9 mouse cellular contexts compared by ENCODE assay signal in genomic region chr3:83054759-83055158, GRCm38 (mm10). TPM values are rescaled to one million over a fixed set of nuclear protein-coding genes. Genes with fewer than 3 reads are reported as not detected.
DNase-seq lines count a peak whose midpoint lies in the region; ATAC-seq and TF ChIP-seq lines count a peak whose summit lies in the region.
"Had no signal": no experiment of that assay in that cellular context is flagged by ENCODE, and none has a peak within 500 bp of the region (broad histone marks: within the 10 kb centered on the region; RNA-seq: fewer than 3 reads in every experiment).

No protein-coding gene starts in this region.

- peaks cover 25% of the 10 kb centered on the region for H3K36me3 ChIP-seq in heart, embryonic 12.5 days
- H3K36me3 ChIP-seq in E14TG2a.4 (ENCODE audit: insufficient read depth, low read length), result peaks cover 26% of the 10 kb centered on the region
- H3K36me3 ChIP-seq in forebrain, embryonic 15.5 days, result peaks cover 21% of the 10 kb centered on the region
- H3K36me3 ChIP-seq in liver, postnatal 0 days (replicated peaks; ENCODE audit: insufficient read depth, low read length), result peaks cover 22% of the 10 kb centered on the region

- H3K4me1 ChIP-seq in heart, embryonic 12.5 days (replicated peaks), result peaks cover 9% of the 10 kb centered on the region
- peaks cover 18% of the 10 kb centered on the region for H3K4me1 ChIP-seq in E14TG2a.4 (replicated peaks; ENCODE audit: low read depth, low read length)
- peaks cover 12% of the 10 kb centered on the region for H3K4me1 ChIP-seq in forebrain, embryonic 15.5 days
- peaks cover 9% of the 10 kb centered on the region for H3K4me1 ChIP-seq in liver, postnatal 0 days (ENCODE audit: insufficient read depth)

- H3K4me2 ChIP-seq in heart, embryonic 12.5 days, result peak overlapping the region; percentile 92
- H3K4me2 ChIP-seq in forebrain, embryonic 15.5 days (replicated peaks), result peak overlapping the region; percentile 39
- H3K4me2 ChIP-seq in liver, postnatal 0 days (ENCODE audit: low read depth, low read length), result peak overlapping the region; percentile 83

- 23% methylated on average over 13 of the region's 13 CpGs for WGBS in heart, embryonic 12.5 days
- 39% methylated on average over 13 of the region's 13 CpGs for WGBS in forebrain, embryonic 15.5 days
- WGBS in liver, postnatal 0 days (ENCODE audit: insufficient replicate concordance), result 23% methylated on average over 13 of the region's 13 CpGs

- TF ChIP-seq EP300 in liver, postnatal 0 days (IDR thresholded peaks at IDR 0.05; ENCODE audit: low read depth), result no peak

- no peaks in the 10 kb centered on the region for H3K27me3 ChIP-seq in heart, embryonic 12.5 days (replicated peaks)
- H3K27me3 ChIP-seq in E14TG2a.4 (ENCODE audit: insufficient read depth, low read length), result no peaks in the 10 kb centered on the region
- no peaks in the 10 kb centered on the region for H3K27me3 ChIP-seq in forebrain, embryonic 15.5 days
- no peaks in the 10 kb centered on the region for H3K27me3 ChIP-seq in liver, postnatal 0 days (ENCODE audit: insufficient read depth, low read length)

- no peak for DNase-seq in heart, postnatal 10 days
- no peak for DNase-seq in liver, postnatal 0 days
- no peak for DNase-seq in right cerebral cortex, adult 18-20 months
- DNase-seq in ovary, postnatal 10 days (ENCODE audit: low spot score), result no peak
- DNase-seq in left cerebral cortex, postnatal 14 days (ENCODE audit: low spot score in 2 of 2), result no peak

- H3K4me3 ChIP-seq in heart, embryonic 12.5 days, result peak overlapping the region; percentile 84
- H3K4me3 ChIP-seq in E14TG2a.4 (replicated peaks; ENCODE audit: low read length), result peak overlapping the region; percentile 65
- H3K4me3 ChIP-seq in forebrain, embryonic 15.5 days, result peak overlapping the region; percentile 75
- H3K4me3 ChIP-seq in liver, postnatal 0 days (ENCODE audit: low read depth, low read length), result peak overlapping the region; percentile 83

- intact Hi-C loops in heart, postnatal 10 days (cut with DNase I), result loop anchor here (5.0 kb wide), 1 partner anchor 692 kb away; no protein-coding TSS in a partner anchor
- intact Hi-C loops in left cerebral cortex, postnatal 14 days (cut with DNase I), result loop anchor here (2.0 to 5.0 kb wide), 2 partner anchors 56 to 687 kb away; no protein-coding TSS in a partner anchor

- ATAC-seq in heart, embryonic 12.5 days (ENCODE audit: insufficient number of reproducible peaks, low FRiP score), result no peak; the same call in 1 of the 2 replicates
- ATAC-seq in forebrain, embryonic 15.5 days (replicated peaks), result no peak
- peak; percentile 2 for ATAC-seq in liver, postnatal 0 days

- no peaks in the 10 kb centered on the region for H3K9me3 ChIP-seq in heart, embryonic 12.5 days (replicated peaks)
- H3K9me3 ChIP-seq in E14TG2a.4 (ENCODE audit: low read length), result no peaks in the 10 kb centered on the region
- H3K9me3 ChIP-seq in forebrain, embryonic 15.5 days, result no peaks in the 10 kb centered on the region
- H3K9me3 ChIP-seq in liver, postnatal 0 days (ENCODE audit: low read length), result no peaks in the 10 kb centered on the region

- peak overlapping the region; percentile 48; the same call in 1 of the 2 replicates for H3K9ac ChIP-seq in heart, embryonic 12.5 days
- no peak overlapping the region for H3K9ac ChIP-seq in forebrain, embryonic 15.5 days (replicated peaks)
- no peak overlapping the region for H3K9ac ChIP-seq in liver, postnatal 0 days (replicated peaks)

- TF ChIP-seq CTCF in E14TG2a.4 (conservative IDR thresholded peaks at IDR 0.05; ENCODE audit: low read length), result no peak
- no peak for TF ChIP-seq CTCF in liver, postnatal 0 days (IDR thresholded peaks at IDR 0.05; ENCODE audit: low read depth)

- no peak overlapping the region for H3K27ac ChIP-seq in heart, embryonic 12.5 days (ENCODE audit: poor library complexity, severe bottlenecking)
- no peak overlapping the region for H3K27ac ChIP-seq in forebrain, embryonic 15.5 days (replicated peaks)
- no peak overlapping the region for H3K27ac ChIP-seq in liver, postnatal 0 days (ENCODE audit: low read depth)

RNA-seq across cellular contexts. Expression of gene Plrg1, which starts 0.6 kb away (rescaled TPM):
- 59.3 and 60.3 TPM in 2 replicates for polyA plus RNA-seq in heart, embryonic 12.5 days (2016; fragmentation: Nextera tagmentation; extraction: Ambion mirVana)
- 10 to 100 TPM; 32.2 to 32.6 TPM for total RNA-seq in heart, postnatal 10 days (2021)
- polyA plus RNA-seq in forebrain, embryonic 15.5 days (2015; fragmentation: Nextera tagmentation; extraction: Ambion mirVana), result 114 and 118 TPM in 2 replicates
- polyA plus RNA-seq in liver, postnatal 0 days (2015; fragmentation: Nextera tagmentation; extraction: Ambion mirVana), result 29.6 and 29.9 TPM in 2 replicates
- total RNA-seq in left cerebral cortex, postnatal 14 days (2021), result 10 to 100 TPM; 38.8 to 39.9 TPM

RNA-seq across cellular contexts. Expression of gene Fgb, which starts 5.1 kb away (rescaled TPM):
- 0.39 and 2.2 TPM in 2 replicates for polyA plus RNA-seq in heart, embryonic 12.5 days (2016; fragmentation: Nextera tagmentation; extraction: Ambion mirVana)
- under 1 TPM in 1 of 2 experiments, not detected in 1; 0.07 TPM for total RNA-seq in heart, postnatal 10 days (2021)
- polyA plus RNA-seq in forebrain, embryonic 15.5 days (2015; fragmentation: Nextera tagmentation; extraction: Ambion mirVana), result 0.27 TPM in 1 of 2 replicates, not detected in the other
- polyA plus RNA-seq in liver, postnatal 0 days (2015; fragmentation: Nextera tagmentation; extraction: Ambion mirVana), result 2,723 and 3,190 TPM in 2 replicates
- not detected for total RNA-seq in left cerebral cortex, postnatal 14 days (2021)
- total RNA-seq: hematopoietic stem cell, adult 5-6 weeks had no signal

RNA-seq across cellular contexts. Expression of gene Fga, which starts 28.9 kb away (rescaled TPM):
- 0.67 and 3.9 TPM in 2 replicates for polyA plus RNA-seq in heart, embryonic 12.5 days (2016; fragmentation: Nextera tagmentation; extraction: Ambion mirVana)
- total RNA-seq in heart, postnatal 10 days (2021), result under 1 TPM in 1 of 2 experiments, not detected in 1; 0.12 TPM
- 0.79 TPM in 1 of 2 replicates, not detected in the other for polyA plus RNA-seq in forebrain, embryonic 15.5 days (2015; fragmentation: Nextera tagmentation; extraction: Ambion mirVana)
- 4,366 and 4,944 TPM in 2 replicates for polyA plus RNA-seq in liver, postnatal 0 days (2015; fragmentation: Nextera tagmentation; extraction: Ambion mirVana)
- not detected for total RNA-seq in left cerebral cortex, postnatal 14 days (2021)
- total RNA-seq: hematopoietic stem cell, adult 5-6 weeks had no signal

RNA-seq across cellular contexts. Expression of gene Fgg, which starts 47.2 kb away (rescaled TPM):
- 0.32 and 3.1 TPM in 2 replicates for polyA plus RNA-seq in heart, embryonic 12.5 days (2016; fragmentation: Nextera tagmentation; extraction: Ambion mirVana)
- not detected for total RNA-seq in heart, postnatal 10 days (2021)
- 2.9 TPM in 1 of 2 replicates, not detected in the other for polyA plus RNA-seq in forebrain, embryonic 15.5 days (2015; fragmentation: Nextera tagmentation; extraction: Ambion mirVana)
- polyA plus RNA-seq in liver, postnatal 0 days (2015; fragmentation: Nextera tagmentation; extraction: Ambion mirVana), result 4,762 and 5,621 TPM in 2 replicates
- total RNA-seq in left cerebral cortex, postnatal 14 days (2021), result not detected
- total RNA-seq: hematopoietic stem cell, adult 5-6 weeks had no signal

Comparison
In these comparisons a context has a peak if more than half of its experiments do, and no peak if none do; other contexts are left out.
1. H3K4me2 ChIP-seq: peak in every context shown above with its lines; median percentile 92 in heart, embryonic 12.5 days; 83 in liver, postnatal 0 days; 39 in forebrain, embryonic 15.5 days.
2. RNA of gene Fgb, which starts 5.1 kb away (polyA plus RNA-seq): 2,723 to 3,190 TPM in liver, postnatal 0 days; 0.39 to 2.2 TPM in heart, embryonic 12.5 days and 0.27 TPM in forebrain, embryonic 15.5 days; every median in the first group is over 100 times any median in the second.
3. RNA of gene Fga, which starts 28.9 kb away (polyA plus RNA-seq): 4,366 to 4,944 TPM in liver, postnatal 0 days; 0.67 to 3.9 TPM in heart, embryonic 12.5 days and 0.79 TPM in forebrain, embryonic 15.5 days; every median in the first group is over 100 times any median in the second.
4. Peak in every context shown above with its lines, with median percentiles within 50 percentile points of each other: H3K4me3 ChIP-seq.